In the genomic region with DNA sequence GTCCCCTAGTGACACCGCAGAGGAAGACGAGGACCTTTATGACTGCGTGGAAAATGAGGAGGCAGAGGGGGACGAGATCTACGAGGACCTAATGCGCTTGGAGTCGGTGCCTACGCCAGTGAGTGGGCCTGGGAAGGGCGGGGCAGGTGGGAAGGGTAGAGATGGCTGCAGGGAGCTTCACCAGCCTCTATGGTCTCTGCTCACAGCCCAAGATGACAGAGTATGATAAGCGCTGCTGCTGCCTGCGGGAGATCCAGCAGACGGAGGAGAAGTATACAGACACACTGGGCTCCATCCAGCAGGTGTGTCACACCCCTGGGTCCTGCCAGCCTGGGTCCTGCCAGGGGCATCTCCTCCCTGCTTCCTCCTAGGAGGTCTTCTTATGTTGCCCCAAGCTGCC, we compare ENCODE assay signal across 16 mouse cellular contexts.
"Had no signal": no experiment of that assay in that cellular context is flagged by ENCODE, and none has a peak within 500 bp of the region (broad histone marks: within the 10 kb centered on the region; RNA-seq: fewer than 3 reads in every experiment).

No protein-coding gene starts in this region.

- DNase-seq: kidney, adult 11 months; kidney, adult 8-10 months; kidney, postnatal 10 days; kidney, postnatal 36 days; left cerebral cortex, postnatal 4 days; lung, postnatal 10 days; lung, postnatal 4 days; midbrain, embryonic 14.5 days; thymus, postnatal 25 days had no signal

- H3K27ac ChIP-seq: intestine, embryonic 15.5 days; kidney, embryonic 15.5 days; limb, embryonic 12.5 days; limb, embryonic 15.5 days; lung, embryonic 15.5 days had no signal

- H3K27me3 ChIP-seq: intestine, embryonic 15.5 days; kidney, embryonic 15.5 days; limb, embryonic 12.5 days; limb, embryonic 15.5 days; lung, embryonic 15.5 days; megakaryocyte, embryonic 14.5 days had no signal

- H3K9ac ChIP-seq: intestine, embryonic 15.5 days; kidney, embryonic 15.5 days; limb, embryonic 12.5 days; limb, embryonic 15.5 days; lung, embryonic 15.5 days had no signal

- H3K9me3 ChIP-seq: intestine, embryonic 15.5 days; kidney, embryonic 15.5 days; limb, embryonic 12.5 days; limb, embryonic 15.5 days; lung, embryonic 15.5 days; megakaryocyte, embryonic 14.5 days had no signal

- H3K4me2 ChIP-seq: intestine, embryonic 15.5 days; kidney, embryonic 15.5 days; limb, embryonic 12.5 days; limb, embryonic 15.5 days; lung, embryonic 15.5 days; midbrain, embryonic 11.5 days had no signal

- ATAC-seq: intestine, embryonic 15.5 days had no signal

- H3K36me3 ChIP-seq: intestine, embryonic 15.5 days; kidney, embryonic 15.5 days; limb, embryonic 12.5 days; limb, embryonic 15.5 days; lung, embryonic 15.5 days had no signal

- H3K4me3 ChIP-seq: intestine, embryonic 15.5 days; kidney, embryonic 15.5 days; limb, embryonic 12.5 days; limb, embryonic 15.5 days; lung, embryonic 15.5 days; megakaryocyte, embryonic 14.5 days had no signal

- H3K4me1 ChIP-seq: intestine, embryonic 15.5 days; kidney, embryonic 15.5 days; limb, embryonic 12.5 days; limb, embryonic 15.5 days; lung, embryonic 15.5 days had no signal
